Mouse (Mus musculus) lung, embryonic 14.5 days (tissue): ENCODE data around the gene Bicral. TPM values are rescaled to one million over a fixed set of nuclear protein-coding genes. Genes with fewer than 3 reads are reported as not detected.

Source experiments
- ATAC-seq: fragments of 200-750 bp; cut with Nextera tagmentation; 2 replicates; pipeline ENCODE4 v1.8.0; 2017; ENCODE audit warnings: mild to moderate bottlenecking, moderate TSS enrichment, moderate library complexity; ENCODE audit not compliant: insufficient read depth
- DNase-seq: peaks from one replicate; pipeline ENCODE4 v3.0.0-alpha.2; 2015
- H3K27ac ChIP-seq: fragments of 300-500 bp; sonication (generic); 2 replicates; pipeline ENCODE4 v1.5.1; 2014; ENCODE audit warnings: low read depth, mild to moderate bottlenecking, moderate library complexity
- H3K27me3 ChIP-seq: fragments of 300-500 bp; sonication (generic); 2 replicates; pipeline ENCODE4 v1.6.1; 2014; ENCODE audit warnings: low read length, control low read depth; ENCODE audit not compliant: insufficient read depth
- H3K36me3 ChIP-seq: fragments of 300-500 bp; sonication (generic); 2 replicates; pipeline ENCODE4 v1.6.1; 2014; ENCODE audit warnings: control low read depth; ENCODE audit not compliant: insufficient read depth
- H3K4me1 ChIP-seq: fragments of 300-500 bp; sonication (generic); 2 replicates; pipeline ENCODE4 v1.6.1; 2014; ENCODE audit warnings: antibody characterized with exemption, control low read depth; ENCODE audit not compliant: insufficient read depth
- H3K4me2 ChIP-seq: fragments of 300-500 bp; sonication (generic); 2 replicates; pipeline ENCODE4 v1.6.1; 2014; ENCODE audit warnings: mild to moderate bottlenecking
- H3K4me3 ChIP-seq: fragments of 300-500 bp; sonication (generic); 2 replicates; pipeline ENCODE4 v1.5.1; 2014; ENCODE audit warnings: low read depth, low read length
- H3K9ac ChIP-seq: fragments of 300-500 bp; sonication (generic); 2 replicates; pipeline ENCODE4 v1.6.1; 2014
- H3K9me3 ChIP-seq: fragments of 300-500 bp; sonication (generic); 2 replicates; pipeline ENCODE4 v1.6.1; 2016; ENCODE audit warnings: low read depth, low read length, control low read depth
- CTCF ChIP-seq: IDR thresholded peaks from 2 replicates; pipeline ENCODE4 v1.5.1; 2016; ENCODE audit warnings: antibody characterized with exemption, low read depth
- WGBS: fragments of 180-500 bp; shearing (Covaris S2); extraction: QIAGEN DNeasy Blood & Tissue Kit; methylation state at CpG from one replicate; pipeline ENCODE4 v1.1.7; 2014; 5-methylcytosine and 5-hydroxymethylcytosine counted together
- polyA plus RNA-seq: library from polyadenylated mRNA; unstranded; fragments of >200 nt; fragmentation: Nextera tagmentation; extraction: Ambion mirVana; gene quantifications from 2 replicates; pipeline ENCODE4 v1.2.1, GENCODE M21; 2014

Bicral gene
- polyA plus RNA-seq, 1 experiment from 2014 or later = 6.5 TPM

GRCm38 (mm10) chr17:46843716-46844115 is 14.6 kb downstream of the Bicral start:
- Histone ChIP-seq H3K36me3 (0 out of 2 replicates have a peak, but pooled peaks cover 3% of the 10 kb centered on the region), H3K4me3 (no peak overlapping the region), H3K27ac (no peak overlapping the region), H3K9me3 (no peaks in the 10 kb centered on the region), H3K27me3 (no peaks in the 10 kb centered on the region), H3K4me1 (no peaks in the 10 kb centered on the region), H3K4me2 (no peak overlapping the region), H3K9ac (no peak overlapping the region)
- TF ChIP-seq CTCF = no peak
- ATAC-seq (no peak), DNase-seq (no peak)
- 77% methylated on average over 7 of the region's 7 CpGs for WGBS

GRCm38 (mm10) chr17:46843022-46843421 is 15.3 kb downstream of the Bicral start:
- DNase-seq (no peak), ATAC-seq (no peak)

GRCm38 (mm10) chr17:46840304-46841010 is 17.8 kb downstream of the Bicral start:
- H3K4me1 ChIP-seq = no peaks in the 10 kb centered on the region

More at GRCm38 (mm10) chr17:46843022-46843421, 15.3 kb downstream of the Bicral start:
- no peaks in the 10 kb centered on the region for H3K4me1 ChIP-seq
- no peak overlapping the region for H3K4me3 ChIP-seq
- no peaks in the 10 kb centered on the region for H3K27me3 ChIP-seq
- no peak overlapping the region for H3K4me2 ChIP-seq
- no peak overlapping the region for H3K9ac ChIP-seq
- 76% methylated on average over 2 of the region's 2 CpGs for WGBS
- no peaks in the 10 kb centered on the region for H3K9me3 ChIP-seq
- H3K27ac ChIP-seq = no peak overlapping the region
- H3K36me3 ChIP-seq = 0 out of 2 replicates have a peak, but pooled peaks cover 3% of the 10 kb centered on the region
- no peak for TF ChIP-seq CTCF

GRCm38 (mm10) chr17:46838396-46838920 is 19.8 kb downstream of the Bicral start:
- ATAC-seq = no peak
- no peaks in the 10 kb centered on the region for H3K9me3 ChIP-seq
- H3K27ac ChIP-seq = no peak overlapping the region
- H3K27me3 ChIP-seq = no peaks in the 10 kb centered on the region
- no peak for TF ChIP-seq CTCF
- 0 out of 2 replicates have a peak, but pooled peaks cover 3% of the 10 kb centered on the region for H3K36me3 ChIP-seq
- H3K4me2 ChIP-seq = no peak overlapping the region
- no peak overlapping the region for H3K9ac ChIP-seq
- H3K4me3 ChIP-seq = no peak overlapping the region
- WGBS = 74% methylated on average over 7 of the region's 7 CpGs
- no peak for DNase-seq
- H3K4me1 ChIP-seq = no peaks in the 10 kb centered on the region

More at GRCm38 (mm10) chr17:46840304-46841010, 17.8 kb downstream of the Bicral start:
- Histone ChIP-seq H3K27ac (no peak overlapping the region), H3K4me3 (no peak overlapping the region), H3K27me3 (no peaks in the 10 kb centered on the region), H3K4me2 (no peak overlapping the region), H3K36me3 (0 out of 2 replicates have a peak, but pooled peaks cover 3% of the 10 kb centered on the region), H3K9me3 (no peaks in the 10 kb centered on the region), H3K9ac (no peak overlapping the region)
- DNase-seq = no peak
- TF ChIP-seq CTCF = no peak
- ATAC-seq = no peak
- WGBS = 78% methylated on average over 10 of the region's 10 CpGs

GRCm38 (mm10) chr17:46837897-46838296 is 20.4 kb downstream of the Bicral start:
- Histone ChIP-seq H3K9me3 (no peaks in the 10 kb centered on the region), H3K9ac (no peak overlapping the region), H3K4me1 (no peaks in the 10 kb centered on the region), H3K4me2 (no peak overlapping the region), H3K4me3 (no peak overlapping the region), H3K27me3 (no peaks in the 10 kb centered on the region), H3K36me3 (0 out of 2 replicates have a peak, but pooled peaks cover 3% of the 10 kb centered on the region), H3K27ac (no peak overlapping the region)
- ATAC-seq (no peak), DNase-seq (no peak)
- WGBS = 84% methylated on average over 2 of the region's 2 CpGs
- no peak for TF ChIP-seq CTCF

GRCm38 (mm10) chr17:46835093-46835715 is 23.1 kb downstream of the Bicral start:
- H3K4me3 ChIP-seq = no peak overlapping the region
- no peaks in the 10 kb centered on the region for H3K4me1 ChIP-seq
- H3K27ac ChIP-seq = no peak overlapping the region
- WGBS = 77% methylated on average over 6 of the region's 6 CpGs
- H3K9ac ChIP-seq = no peak overlapping the region
- H3K27me3 ChIP-seq = no peaks in the 10 kb centered on the region
- DNase-seq = peak; percentile 49
- ATAC-seq = no peak
- H3K9me3 ChIP-seq = no peaks in the 10 kb centered on the region
- H3K4me2 ChIP-seq = no peak overlapping the region
- H3K36me3 ChIP-seq = 0 out of 2 replicates have a peak, but pooled peaks cover 3% of the 10 kb centered on the region
- TF ChIP-seq CTCF = no peak

GRCm38 (mm10) chr17:46832981-46833305 is 25.3 kb downstream of the Bicral start:
- peaks cover 13% of the 10 kb centered on the region for H3K36me3 ChIP-seq
- H3K27me3 ChIP-seq = no peaks in the 10 kb centered on the region
- DNase-seq = no peak
- no peak overlapping the region for H3K4me3 ChIP-seq
- no peak overlapping the region for H3K27ac ChIP-seq
- no peak for ATAC-seq
- H3K4me1 ChIP-seq = no peaks in the 10 kb centered on the region
- TF ChIP-seq CTCF = no peak
- H3K9ac ChIP-seq = no peak overlapping the region
- WGBS = 83% methylated on average over 4 of the region's 4 CpGs
- H3K4me2 ChIP-seq = no peak overlapping the region
- no peaks in the 10 kb centered on the region for H3K9me3 ChIP-seq
